Mouse (Mus musculus): ENCODE results near the gene Prss36.
A peak's percentile ranks its signal among the peaks of the same experiment; 100 is the strongest.
"Not testable (repeated sequence)": the region's sequence is repeated elsewhere in the genome, so short reads cannot be mapped to it uniquely, and the experiment has no call there.

Prss36 gene

DNA sequence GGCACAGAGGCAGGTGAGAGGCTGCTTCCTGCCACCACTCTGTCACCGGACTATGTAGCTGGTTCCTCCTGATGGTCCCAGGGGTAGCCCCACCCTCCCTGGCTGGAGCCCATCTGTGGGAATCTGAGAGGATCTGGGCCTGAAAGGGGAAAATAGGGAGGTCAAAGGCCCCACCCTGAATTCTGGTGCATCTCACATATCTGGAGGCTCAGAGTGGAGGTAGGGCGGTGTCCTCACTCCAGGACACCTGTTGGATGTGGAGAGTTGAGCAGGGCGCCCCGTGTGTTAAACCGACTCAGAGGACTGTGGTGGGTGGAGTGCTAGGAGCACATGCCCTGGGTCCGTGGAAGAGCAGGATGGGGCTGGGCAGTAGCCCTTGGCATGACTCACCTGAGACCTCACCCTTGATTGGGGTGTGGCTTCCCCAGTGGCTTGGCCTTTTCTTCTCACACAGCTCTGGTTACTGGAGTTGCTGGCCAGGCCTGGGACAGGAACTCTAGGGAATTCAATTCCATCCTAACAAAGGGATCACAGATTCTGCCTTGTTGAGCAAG, at the start of gene Prss36:
Prss36 (minus strand) TSS at position 256 of the 554 bp plus-strand sequence.
- no peak for DNase-seq (ENCODE audit: low read depth, low spot score)

- peak; percentile 94 for DNase-seq (ENCODE audit: low read depth, low spot score)
Observed at GRCm38 (mm10) chr7:127993341-127993977, 46.9 kb upstream of the Prss36 start, which contains the start of gene Pycard. Pycard (minus strand) TSS chr7:127993867.

DNA sequence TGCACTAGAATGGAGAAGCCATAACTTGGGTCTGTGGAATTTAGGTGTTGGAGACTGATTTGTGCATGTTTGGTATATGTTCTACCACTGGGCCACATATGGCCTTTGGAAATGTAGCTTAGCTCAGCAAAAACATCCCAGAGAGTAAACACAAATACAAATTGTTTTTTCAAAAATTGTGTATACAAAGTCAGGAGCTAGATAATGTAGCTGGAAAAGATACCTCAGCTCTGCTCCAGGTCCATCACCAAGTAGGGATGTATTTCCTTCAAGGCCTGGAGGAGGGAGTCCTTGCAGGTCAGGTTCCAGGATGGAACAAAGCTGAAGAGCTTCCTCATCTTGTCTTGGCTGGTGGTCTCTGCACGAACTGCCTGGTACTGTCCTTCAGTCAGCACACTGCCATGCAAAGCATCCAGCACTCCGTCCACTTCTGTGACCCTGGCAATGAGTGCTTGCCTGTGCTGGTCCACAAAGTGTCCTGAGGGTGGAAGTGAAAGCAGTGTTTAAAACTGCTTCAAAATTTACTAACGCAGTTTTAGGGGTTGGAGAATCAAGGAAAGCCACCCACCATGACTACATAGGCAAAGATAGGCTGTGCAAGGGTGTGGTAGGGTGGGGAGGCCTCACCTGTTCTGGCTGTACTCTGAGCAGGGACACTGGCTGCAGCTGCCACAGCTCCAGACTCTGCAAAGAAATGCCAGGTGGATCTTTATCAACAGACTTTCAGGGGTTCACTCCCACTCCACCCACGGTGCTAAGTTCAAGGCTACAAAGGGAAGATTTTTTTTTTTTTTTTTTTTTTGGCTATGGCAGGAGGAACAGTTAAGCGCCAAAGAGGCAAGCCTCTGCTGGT, 46.2 kb upstream of the Prss36 start:
- DNase-seq (ENCODE audit: low read depth, low spot score): no peak

- DNase-seq (ENCODE audit: low read depth, low spot score): peak; percentile 77
Observed at GRCm38 (mm10) chr7:127991643-127992487, 45.3 kb upstream of the Prss36 start.

- DNase-seq (ENCODE audit: low read depth, low spot score): no peak
Observed at GRCm38 (mm10) chr7:127988904-127989303, 42.4 kb upstream of the Prss36 start.

GRCm38 (mm10) chr7:127980606-127981005, 34.1 kb upstream of the Prss36 start:
- DNase-seq (ENCODE audit: low read depth, low spot score): no peak

DNA sequence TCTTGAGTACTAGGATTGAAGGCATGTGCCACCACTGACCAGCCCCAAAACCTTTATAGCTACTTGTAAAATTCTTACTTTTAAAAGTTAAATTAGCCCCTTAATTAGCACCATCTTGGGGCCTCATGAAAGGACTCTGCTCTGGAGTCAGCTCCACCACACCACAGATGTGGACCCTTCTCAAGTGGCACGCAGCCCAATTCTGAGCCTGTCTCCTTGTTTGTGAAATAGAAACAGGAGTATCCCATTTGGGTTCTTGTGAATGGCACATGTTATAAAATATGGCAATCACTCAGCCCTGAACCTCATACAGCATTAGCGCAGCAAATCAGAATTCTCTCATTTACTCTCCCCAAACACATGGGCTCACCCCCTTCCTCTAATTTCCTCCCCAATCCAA, 32.3 kb upstream of the Prss36 start:
- no peak for DNase-seq (ENCODE audit: low read depth, low spot score)

- DNase-seq (ENCODE audit: low read depth, low spot score): no peak
Observed at GRCm38 (mm10) chr7:127974413-127974930, 27.9 kb upstream of the Prss36 start.

DNA sequence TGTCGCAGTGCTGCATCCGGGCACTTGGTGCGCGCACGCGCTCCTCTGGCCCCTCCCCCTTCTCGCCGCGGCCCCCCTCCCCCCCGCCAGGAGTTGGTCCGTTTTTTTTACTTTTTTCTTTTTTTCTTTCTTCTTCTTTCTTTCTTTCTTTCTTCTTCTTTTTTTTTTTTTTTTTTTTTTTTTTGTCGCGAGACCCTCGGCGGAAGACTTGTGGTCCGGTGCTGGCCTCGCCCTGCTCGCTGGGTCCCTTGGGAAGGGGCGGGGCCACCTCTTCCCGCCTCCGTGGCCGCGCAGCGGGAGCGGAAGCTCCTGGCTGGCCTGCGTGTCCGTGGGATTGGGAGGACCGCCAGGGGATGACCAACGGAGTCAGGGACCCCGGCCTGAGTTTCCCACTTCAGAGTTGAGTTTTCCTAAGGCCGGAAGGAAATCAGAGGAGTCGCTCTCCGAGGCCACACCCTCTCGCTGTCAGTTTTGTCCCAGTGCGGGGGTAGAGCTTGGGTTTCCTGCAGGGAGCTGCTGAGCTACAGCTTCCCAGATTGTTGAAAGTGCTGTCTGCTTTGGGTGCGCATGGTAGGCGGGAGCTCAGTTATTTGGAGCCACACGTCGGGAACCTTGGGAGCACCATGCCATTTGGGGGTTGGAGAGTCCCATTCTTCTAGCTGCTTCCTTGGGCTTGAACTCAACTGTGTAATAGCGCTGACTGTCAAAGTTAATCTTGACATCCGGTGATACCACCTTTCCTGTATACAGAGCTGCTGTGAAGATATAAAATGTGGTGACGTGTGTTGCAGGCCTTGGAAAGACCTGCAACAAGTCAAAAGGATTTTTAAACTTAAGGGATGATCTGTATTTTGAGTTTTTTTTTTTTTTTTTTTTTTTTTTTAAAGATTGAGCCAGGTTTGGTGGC, 21.6 kb upstream of the Prss36 start:
- DNase-seq (ENCODE audit: low read depth, low spot score): peak; percentile 72

DNA sequence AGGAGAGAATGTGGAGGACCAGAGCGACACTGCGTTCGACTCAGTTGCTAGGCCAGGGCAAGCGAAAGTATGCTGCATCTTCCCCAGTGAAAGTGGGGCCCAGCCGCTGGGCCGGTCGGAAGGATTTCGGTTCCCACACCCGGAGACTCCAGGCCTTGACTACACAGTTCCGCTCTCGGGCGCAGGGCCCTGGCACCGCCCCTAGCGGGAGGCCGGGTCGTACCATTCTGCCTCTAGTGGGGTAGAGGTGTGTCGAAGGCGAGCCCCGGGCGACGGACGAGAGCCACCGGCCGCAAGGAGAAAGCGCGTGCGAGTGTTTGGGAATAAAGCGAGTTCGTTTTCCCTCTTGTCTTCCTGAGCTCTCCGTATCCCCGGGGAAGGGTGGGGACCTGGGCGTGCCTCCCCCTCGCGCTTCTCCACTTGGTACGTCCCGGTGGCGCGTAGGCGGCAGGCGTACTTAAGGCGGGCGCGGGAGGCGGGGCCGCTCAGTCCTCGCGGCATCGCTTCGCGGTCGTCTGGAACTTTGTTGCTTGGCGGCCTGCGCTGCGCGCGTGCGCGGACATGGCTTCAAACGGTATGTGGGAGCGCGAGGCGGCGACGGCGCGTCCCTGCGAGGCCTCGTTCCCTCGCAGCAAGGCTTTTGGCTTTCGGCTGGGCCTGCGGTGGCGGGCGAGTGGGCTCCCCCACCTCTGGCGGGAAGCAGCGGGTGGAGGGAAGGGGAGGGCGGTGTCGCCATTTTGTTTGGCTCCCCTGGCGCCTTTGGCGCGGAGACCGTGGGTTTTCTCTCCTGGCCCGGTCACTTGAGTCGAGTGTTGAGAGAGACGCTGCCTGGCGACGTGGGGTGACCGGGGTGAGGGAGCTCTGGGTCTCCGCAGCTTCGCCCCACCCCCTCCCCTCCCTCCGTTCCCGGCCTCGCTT, 20.7 kb upstream of the Prss36 start, which contains the start of gene Fus:
Fus (plus strand) TSS at position 454 of the 918 bp plus-strand sequence.
- peak; percentile 95 for DNase-seq (ENCODE audit: low read depth, low spot score)

GRCm38 (mm10) chr7:127966371-127966918, 19.9 kb upstream of the Prss36 start:
- DNase-seq (ENCODE audit: low read depth, low spot score): peak; percentile 51

DNA sequence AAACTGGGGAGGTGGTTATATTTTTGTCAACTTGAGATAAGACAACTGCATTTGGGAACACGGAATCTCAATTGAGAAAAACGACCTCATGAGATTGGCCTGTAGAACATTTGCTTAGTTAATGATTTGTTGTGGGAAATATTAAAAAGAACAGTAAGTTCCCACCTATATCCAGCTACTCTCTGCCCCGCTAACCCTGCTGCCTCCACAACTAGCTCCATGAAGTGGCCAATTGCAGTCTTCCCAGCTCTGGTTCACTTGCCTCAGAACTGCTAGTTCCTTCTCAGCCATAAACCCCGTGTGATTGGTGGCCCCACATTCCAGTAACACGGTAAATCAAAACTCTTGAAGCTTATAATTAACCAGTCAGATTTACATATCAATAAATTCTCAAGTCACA, 12.8 kb upstream of the Prss36 start:
- DNase-seq (ENCODE audit: low read depth, low spot score): no peak

DNA sequence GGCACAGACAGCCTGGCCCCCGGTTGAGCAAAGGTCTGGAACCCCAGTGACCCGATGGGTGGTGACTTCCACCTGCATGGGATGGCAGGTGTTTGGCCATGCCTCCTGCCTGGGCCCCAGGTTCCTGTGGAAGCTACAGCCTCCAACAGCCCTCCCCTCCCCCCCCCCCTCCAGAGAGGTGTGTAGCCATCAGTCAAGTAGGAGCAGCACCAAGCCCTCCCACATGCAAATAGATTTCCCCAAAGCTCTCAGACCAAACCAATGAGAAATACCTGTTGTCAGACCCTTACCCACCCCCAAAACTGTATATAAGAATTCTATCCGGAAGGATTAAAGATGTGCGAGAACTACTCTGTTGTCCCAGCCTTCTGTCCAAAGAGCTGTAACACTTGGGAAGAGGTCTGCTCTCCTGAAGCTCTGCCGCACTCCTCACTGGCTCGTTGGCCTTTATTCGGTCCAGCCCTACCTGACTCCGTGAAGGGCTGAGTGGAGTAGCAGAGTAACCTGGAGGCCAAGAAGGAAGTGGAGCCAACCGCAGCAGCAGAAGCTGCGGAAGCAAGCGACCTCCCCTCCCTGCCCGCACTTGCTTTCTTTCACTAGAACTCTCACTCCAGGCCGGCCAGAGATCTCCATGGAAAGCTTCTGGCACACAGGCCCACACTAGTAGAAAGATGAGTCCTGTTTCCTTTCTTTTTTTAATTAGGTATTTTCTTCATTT, 6.5 kb upstream of the Prss36 start:
- DNase-seq (ENCODE audit: low read depth, low spot score): no peak

GRCm38 (mm10) chr7:127944614-127945013, 1.9 kb downstream of the Prss36 start:
- DNase-seq (ENCODE audit: low read depth, low spot score): no peak

- DNase-seq (ENCODE audit: low read depth, low spot score): not testable (repeated sequence)
Observed at GRCm38 (mm10) chr7:127942097-127942496, 4.4 kb downstream of the Prss36 start.

- no peak for DNase-seq (ENCODE audit: low read depth, low spot score)
Observed at GRCm38 (mm10) chr7:127936216-127936884, 10.2 kb downstream of the Prss36 start.

GRCm38 (mm10) chr7:127935748-127936159, 10.8 kb downstream of the Prss36 start:
- DNase-seq (ENCODE audit: low read depth, low spot score): peak; percentile 54

Measured in ES-CJ7 (cell line).